Mouse (Mus musculus): ENCODE measurements at regions not wholly inside any gene's neighbourhood (a gene's known extent, or its start where the extent isn't known, plus 50 kb on each side); places are given as distances from the start of the nearest gene placed in this dataset.
A peak's percentile ranks its signal among the peaks of the same experiment; 100 is the strongest.

GRCm38 (mm10) chr4:142452614-142453013 is 213.4 kb upstream of the Kazn start:
- no peak for DNase-seq

- DNase-seq, result no peak
Measured at GRCm38 (mm10) chr4:142450884-142451283, 211.7 kb upstream of the Kazn start.

GRCm38 (mm10) chr4:142449713-142450112 is 210.5 kb upstream of the Kazn start:
- DNase-seq, result no peak

- DNase-seq, result no peak
Measured at GRCm38 (mm10) chr4:142449198-142449702, 210.0 kb upstream of the Kazn start.

GRCm38 (mm10) chr4:142447529-142447928 is 208.3 kb upstream of the Kazn start:
- peak; percentile 60 for DNase-seq

GRCm38 (mm10) chr4:142441045-142441444 is 201.8 kb upstream of the Kazn start:
- DNase-seq, result no peak

- DNase-seq, result no peak
Measured at GRCm38 (mm10) chr4:142439450-142440183, 200.4 kb upstream of the Kazn start.

GRCm38 (mm10) chr4:142424596-142424995 is 185.4 kb upstream of the Kazn start:
- DNase-seq, result no peak

GRCm38 (mm10) chr4:142420427-142420826 is 181.2 kb upstream of the Kazn start:
- DNase-seq, result no peak

- DNase-seq, result no peak
Measured at GRCm38 (mm10) chr4:142414874-142415273, 175.7 kb upstream of the Kazn start.

GRCm38 (mm10) chr4:142411792-142412191 is 172.6 kb upstream of the Kazn start:
- no peak for DNase-seq

- DNase-seq, result peak; percentile 82
Measured at GRCm38 (mm10) chr4:142410596-142411573, 171.7 kb upstream of the Kazn start.

GRCm38 (mm10) chr4:142397858-142398257 is 158.7 kb upstream of the Kazn start:
- DNase-seq, result no peak

- DNase-seq, result peak; percentile 55
Measured at GRCm38 (mm10) chr4:142392924-142393323, 153.7 kb upstream of the Kazn start.

- DNase-seq, result peak; percentile 53
Measured at GRCm38 (mm10) chr4:142390531-142391195, 151.5 kb upstream of the Kazn start.

- DNase-seq, result no peak
Measured at GRCm38 (mm10) chr4:142388476-142388875, 149.3 kb upstream of the Kazn start.

- no peak for DNase-seq
Measured at GRCm38 (mm10) chr4:142381168-142381567, 142.0 kb upstream of the Kazn start.

GRCm38 (mm10) chr4:142378452-142378851 is 139.3 kb upstream of the Kazn start:
- no peak for DNase-seq

GRCm38 (mm10) chr4:142367774-142368173 is 128.6 kb upstream of the Kazn start:
- no peak for DNase-seq

- DNase-seq, result no peak
Measured at GRCm38 (mm10) chr4:142362071-142362470, 122.9 kb upstream of the Kazn start.

- no peak for DNase-seq
Measured at GRCm38 (mm10) chr4:142358866-142359265, 119.7 kb upstream of the Kazn start.

- peak; percentile 32 for DNase-seq
Measured at GRCm38 (mm10) chr4:142355387-142355786, 116.2 kb upstream of the Kazn start.

- DNase-seq, result no peak
Measured at GRCm38 (mm10) chr4:142353526-142353925, 114.3 kb upstream of the Kazn start.
